Mouse (Mus musculus) midbrain, embryonic 11.5 days (tissue): ENCODE measurements around the gene Trim16. TPM values are rescaled to one million over a fixed set of nuclear protein-coding genes. Genes with fewer than 3 reads are reported as not detected.

Experiments used
- polyA plus RNA-seq: library from polyadenylated mRNA; unstranded; fragments of >200 nt; fragmentation: Nextera tagmentation; extraction: Ambion mirVana; gene quantifications from 2 replicates; pipeline ENCODE4 v1.2.1, GENCODE M21; 2014

Trim16 gene
- polyA plus RNA-seq, 1 experiment from 2014 or later, result 4.4 TPM

Other genes with a start within 250 kb of the Trim16 start
- gene Trpv2, start 245.7 kb upstream of the Trim16 start, polyA plus RNA-seq, result 4.9 and 5.4 TPM in 2 replicates
- gene Lrrc75a, start 171.7 kb upstream of the Trim16 start, polyA plus RNA-seq, result 12.5 and 12.6 TPM in 2 replicates
- gene Mmgt2, start 171.6 kb upstream of the Trim16 start, polyA plus RNA-seq, result 38.5 and 43.8 TPM in 2 replicates
- 12.4 and 14.9 TPM in 2 replicates for gene Zfp287, start 88.3 kb upstream of the Trim16 start, polyA plus RNA-seq
- not detected in 2 replicates for gene Gm10428, start 67.1 kb upstream of the Trim16 start, polyA plus RNA-seq
- gene Zfp286, start 30.8 kb upstream of the Trim16 start, polyA plus RNA-seq, result 28.4 and 32.0 TPM in 2 replicates
- 0.45 and 0.63 TPM in 2 replicates for gene Fbxw10, start 26.8 kb downstream of the Trim16 start, polyA plus RNA-seq
- gene Tvp23b, start 59.2 kb downstream of the Trim16 start, polyA plus RNA-seq, result 44.4 and 48.7 TPM in 2 replicates
- gene Cdrt4, start 131.0 kb downstream of the Trim16 start, polyA plus RNA-seq, result 0.32 TPM in 1 of 2 replicates, not detected in the other
- gene Tekt3, start 241.4 kb downstream of the Trim16 start, polyA plus RNA-seq, result not detected in 2 replicates